Mouse (Mus musculus) retina, postnatal 1 day (tissue): ENCODE measurements around the gene Herpud2.
A peak's percentile ranks its signal among the peaks of the same experiment; 100 is the strongest.
"Not testable (repeated sequence)": the region's sequence is repeated elsewhere in the genome, so short reads cannot be mapped to it uniquely, and the experiment has no call there.

Experiments
- DNase-seq: peaks from one replicate; pipeline ENCODE4 v3.0.0-alpha.2; 2012

The Herpud2 gene

DNA sequence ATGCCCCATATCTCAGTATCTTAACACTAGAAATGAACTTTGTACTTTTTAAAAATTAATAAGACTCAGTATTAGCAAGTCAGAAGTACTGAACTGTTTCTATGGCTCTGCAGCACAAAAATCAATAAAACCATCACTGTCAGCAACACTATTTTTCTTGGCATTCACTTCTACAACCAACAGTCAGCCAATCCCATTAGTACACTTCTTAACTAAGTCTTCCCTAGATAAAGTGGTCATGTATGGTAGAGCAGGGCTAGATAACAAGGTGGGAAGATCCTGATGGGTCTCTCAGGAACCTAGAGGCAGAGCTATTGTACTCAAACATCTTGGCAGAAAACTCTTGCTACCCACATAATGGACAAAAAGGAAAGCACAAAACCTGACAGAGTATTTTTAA lies 7.7 kb downstream of the Herpud2 start:
- no peak for DNase-seq

DNA sequence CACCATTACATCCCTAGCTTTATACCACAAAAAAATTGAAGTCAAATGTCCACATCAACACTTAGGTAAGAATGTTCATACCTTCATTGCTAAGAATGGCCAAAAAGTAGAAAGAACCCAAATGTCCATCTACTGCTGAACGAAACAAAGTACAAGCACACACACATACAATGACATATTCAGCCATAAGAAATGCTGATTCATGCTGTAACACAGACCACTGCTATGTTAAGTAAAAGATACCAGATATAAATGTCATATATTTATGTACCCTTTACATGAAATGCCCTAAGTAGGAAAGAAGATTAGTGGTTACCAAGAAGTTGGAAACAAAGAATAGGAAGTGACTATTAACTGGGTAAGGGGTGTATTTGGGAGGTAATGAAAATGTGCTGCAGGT lies 8.6 kb downstream of the Herpud2 start:
- no peak for DNase-seq

DNA sequence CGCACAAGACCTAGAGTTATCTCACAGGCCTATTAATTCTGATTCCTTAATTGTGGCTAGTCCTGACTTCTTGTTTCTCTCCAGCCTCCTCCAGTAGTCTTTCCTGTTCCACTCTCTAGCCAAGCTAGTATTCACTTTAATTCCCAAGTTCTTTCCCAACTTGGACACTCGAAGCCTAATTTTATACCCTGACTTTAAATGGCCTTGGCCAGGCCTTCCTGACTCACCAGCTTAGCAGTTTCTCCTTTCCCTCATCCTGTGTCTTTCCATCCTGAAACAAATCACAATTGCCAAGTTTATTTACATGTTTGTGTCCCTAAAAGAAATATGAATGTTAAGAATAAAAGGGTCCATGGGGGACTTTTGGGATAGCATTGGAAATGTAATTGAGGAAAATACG lies 9.6 kb downstream of the Herpud2 start:
- DNase-seq: no peak

DNA sequence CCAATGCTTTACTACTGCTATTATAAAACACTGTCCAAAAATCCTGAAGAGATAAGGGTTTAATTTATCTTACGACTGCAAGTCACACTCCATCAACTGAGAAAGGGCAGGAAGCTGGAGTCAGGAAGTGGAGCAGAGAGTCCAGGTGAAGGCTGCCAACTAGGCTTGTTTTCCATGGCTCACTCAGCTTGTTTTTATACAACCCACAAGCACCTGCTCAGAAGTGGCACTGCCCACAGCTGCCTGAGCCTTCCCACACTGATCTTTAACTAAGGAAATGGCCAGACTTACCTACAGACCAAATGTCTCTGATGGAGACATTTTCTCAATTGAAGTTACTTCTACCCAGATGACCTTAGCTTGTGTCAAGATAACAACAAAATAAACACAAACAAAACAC lies 11.3 kb downstream of the Herpud2 start:
- DNase-seq: no peak

DNA sequence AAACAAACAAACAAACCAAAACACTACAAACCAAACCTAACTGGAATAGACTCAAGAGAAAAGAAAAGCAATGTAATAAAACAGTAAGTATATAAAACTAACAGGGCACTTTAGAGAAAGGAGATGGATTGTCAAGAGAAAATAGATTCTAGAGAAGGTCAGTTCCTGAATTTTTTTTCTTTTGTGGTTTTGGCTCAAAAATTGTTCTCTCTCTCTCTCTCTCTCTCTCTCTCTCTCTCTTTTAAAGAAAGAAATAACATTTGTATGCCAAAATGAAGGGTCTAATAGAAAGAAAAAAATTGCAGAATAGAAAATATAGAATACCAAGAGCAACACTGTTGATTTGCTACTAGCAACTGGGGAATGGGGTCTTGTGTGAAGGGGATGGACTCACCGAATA lies 12.7 kb downstream of the Herpud2 start:
- DNase-seq: no peak

DNA sequence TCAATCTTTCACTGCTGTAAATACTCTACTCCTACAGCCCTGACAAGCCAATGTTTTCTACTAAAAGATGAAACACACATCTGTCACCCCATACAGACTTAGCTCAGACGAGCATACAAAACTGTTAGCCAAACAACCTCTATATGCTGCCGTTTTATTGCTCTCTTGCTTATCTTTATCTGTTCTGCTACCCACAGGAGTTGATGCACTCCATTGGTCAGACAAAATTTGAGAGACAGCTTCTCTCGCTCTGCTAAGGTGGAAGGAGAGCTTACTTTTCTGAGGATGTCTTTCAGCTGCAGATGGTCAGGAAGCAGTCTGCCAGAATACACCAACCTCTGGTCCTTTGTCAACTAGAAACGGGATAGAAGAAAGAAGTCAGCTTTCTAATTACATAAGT lies 18.7 kb downstream of the Herpud2 start:
- no peak for DNase-seq

DNA sequence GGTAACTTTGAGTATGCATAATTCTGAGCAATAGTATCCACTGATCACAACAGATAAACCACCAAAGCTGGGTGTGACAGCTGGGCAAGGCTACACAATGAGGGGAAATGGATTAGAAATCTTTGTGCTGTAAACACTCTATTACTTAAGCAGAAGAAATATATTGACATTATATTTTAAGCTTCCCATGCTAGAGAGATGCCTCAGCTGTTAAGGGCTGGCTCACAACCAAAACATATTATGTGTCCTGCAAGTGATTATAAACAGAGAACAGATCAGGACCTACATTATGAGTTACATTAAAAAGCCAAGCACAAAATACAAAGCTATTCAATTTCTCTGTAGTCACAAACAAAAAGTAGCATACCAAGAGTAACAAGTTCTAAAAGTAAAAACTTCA lies 19.4 kb downstream of the Herpud2 start:
- DNase-seq: no peak

DNA sequence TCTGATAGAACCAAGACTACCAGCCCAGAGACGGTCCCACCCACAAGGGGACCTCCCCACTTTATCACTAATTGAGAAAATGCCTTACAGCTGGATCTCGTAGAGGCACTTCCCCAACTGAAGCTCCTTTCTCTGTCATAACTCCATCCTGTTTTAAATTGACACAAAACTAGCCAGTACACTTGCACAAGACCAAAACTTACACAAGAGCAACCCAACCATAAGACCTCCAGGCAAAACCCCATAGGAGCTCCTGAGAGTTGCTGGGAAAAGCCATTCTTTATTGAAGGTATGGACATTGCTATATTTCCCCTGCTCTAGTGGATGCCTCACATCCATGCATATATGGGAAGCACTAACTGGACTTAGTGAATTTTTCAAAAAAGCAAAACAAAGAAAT lies 27.6 kb downstream of the Herpud2 start:
- DNase-seq: no peak

DNA sequence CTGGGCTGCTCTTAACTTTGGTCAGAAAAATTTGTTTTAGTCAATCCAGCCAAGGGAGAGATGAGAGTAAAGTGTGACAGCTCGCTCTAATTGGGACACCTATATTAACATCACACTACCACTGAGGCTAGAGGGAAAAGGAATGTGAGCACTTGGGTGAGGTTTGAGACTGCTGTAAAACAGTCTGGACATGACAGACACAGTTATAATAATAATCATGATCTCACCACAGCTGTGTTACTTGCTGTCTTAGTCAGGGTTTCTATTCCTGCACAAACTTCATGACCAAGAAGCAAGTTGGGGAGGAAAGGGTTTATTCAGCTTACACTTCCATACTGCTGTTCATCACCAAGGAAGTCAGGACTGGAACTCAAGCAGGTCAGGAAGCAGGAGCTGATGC lies 28.0 kb downstream of the Herpud2 start:
- not testable (repeated sequence) for DNase-seq

DNA sequence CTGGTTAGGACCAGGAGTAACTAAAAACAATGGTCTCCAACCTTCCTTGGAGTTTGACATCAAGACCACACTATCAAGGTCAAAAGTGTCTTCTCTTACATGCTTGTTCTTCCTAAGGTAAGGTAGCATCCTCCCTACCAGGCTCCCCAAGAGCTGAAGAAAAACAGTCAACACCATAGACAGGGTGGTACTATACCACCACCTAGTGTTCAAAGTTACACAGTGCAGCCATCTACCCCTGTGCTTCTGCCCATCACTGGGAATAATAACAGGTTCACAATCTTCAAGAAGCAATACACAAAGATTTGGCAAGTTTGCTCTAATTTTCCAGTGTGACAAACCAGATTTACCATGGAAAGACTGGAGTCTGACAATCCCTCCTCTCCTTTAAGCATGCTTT lies 47.0 kb downstream of the Herpud2 start:
- DNase-seq: peak; percentile 55

DNA sequence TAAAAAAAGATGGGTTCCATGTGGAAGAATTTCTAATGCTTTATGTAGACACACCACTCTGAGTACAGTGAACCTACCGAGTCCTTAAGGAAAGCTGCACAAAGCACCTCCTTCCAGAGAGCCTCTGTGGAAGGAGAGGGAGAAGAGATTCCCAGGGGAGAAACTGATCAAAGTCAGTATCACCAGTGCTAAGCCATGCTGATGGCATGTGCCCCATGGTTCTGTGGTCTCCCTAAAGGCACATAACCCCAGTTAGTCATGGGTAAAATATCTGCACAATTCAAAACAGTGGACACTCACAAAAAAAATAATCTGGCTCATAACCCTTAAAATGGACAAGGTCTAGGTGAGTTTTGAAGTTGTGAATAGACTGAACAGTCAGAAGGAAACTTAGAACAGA lies 48.7 kb downstream of the Herpud2 start:
- no peak for DNase-seq

DNA sequence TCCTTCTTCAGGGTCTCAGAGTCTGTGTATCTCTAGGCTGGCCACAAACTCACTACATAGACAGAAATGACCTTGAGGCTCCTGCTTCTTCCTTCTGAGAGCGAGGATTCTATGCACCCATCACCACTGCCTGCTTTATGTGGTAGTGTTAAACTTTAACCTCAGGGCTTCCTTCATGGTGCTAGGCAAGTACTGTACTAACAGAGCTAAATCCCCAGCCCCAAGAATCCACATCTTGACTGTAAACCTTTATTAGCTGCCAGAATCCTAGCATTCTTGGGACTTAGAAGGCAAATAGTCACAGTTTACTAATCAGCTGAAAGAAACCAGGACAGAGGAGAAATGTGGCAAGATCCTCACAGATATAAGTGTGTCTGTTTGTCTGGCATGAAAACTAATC lies 60.8 kb downstream of the Herpud2 start:
- no peak for DNase-seq

DNA sequence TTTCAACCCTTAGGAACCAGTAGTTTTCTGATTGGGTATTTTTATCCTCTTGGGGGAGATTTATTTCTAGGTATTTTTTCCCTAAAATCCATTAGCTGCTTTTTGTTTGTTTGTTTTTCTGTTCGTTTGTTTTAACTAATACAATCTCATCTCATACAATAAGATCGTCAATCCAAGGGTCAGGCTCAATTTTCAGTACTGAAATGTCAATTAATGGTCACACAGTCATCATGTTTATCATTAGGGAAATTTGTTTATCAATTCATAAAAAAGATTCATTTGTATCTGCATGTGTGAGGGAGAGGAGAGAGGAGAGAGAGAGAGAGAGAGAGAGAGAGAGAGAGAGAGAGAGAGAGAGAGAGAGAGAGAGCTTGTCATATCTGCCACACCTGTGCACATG lies 62.5 kb downstream of the Herpud2 start, which contains the start of gene Gm10181:
Gene Gm10181 (plus strand): TSS at position 301 of the 400 bp plus-strand sequence.
- DNase-seq: no peak

DNA sequence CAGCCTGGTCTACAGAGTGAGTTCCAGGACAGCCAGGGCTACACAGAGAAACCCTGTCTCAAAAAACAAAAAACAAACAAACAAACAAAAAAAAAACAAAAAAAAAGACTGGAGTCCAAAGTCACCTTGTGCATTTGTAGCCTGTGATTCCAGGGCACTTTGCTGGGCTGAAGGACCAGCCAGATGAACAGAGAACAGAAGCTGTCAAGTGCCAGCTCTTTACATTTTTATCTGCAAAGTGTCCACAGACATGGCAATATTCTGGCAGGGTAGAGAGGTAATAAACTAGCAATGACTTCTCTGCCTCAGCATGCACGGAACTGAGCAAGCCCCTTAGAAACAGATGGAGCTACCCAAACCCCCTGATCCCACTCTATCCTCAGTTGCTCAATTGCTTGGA lies 75.1 kb downstream of the Herpud2 start:
- no peak for DNase-seq

DNA sequence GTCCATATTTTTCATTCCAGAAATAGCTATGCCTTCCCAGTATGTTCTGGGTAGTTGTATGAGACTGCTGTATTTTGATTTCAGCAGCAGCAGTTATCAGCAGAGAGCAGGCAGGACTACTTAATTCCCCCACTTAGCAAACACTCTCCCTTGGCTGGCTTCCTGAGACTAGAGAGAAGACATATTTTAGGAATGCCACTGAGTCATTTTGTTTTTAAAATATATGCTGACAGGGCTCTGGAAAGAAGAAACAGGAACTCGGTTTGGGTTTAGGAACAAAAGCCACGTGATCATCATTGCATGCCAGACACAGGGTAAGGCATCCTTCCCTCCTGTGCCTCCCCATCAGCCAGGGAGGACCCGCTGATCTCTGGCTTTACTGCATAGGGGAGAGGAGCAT lies 75.6 kb downstream of the Herpud2 start:
- DNase-seq: no peak

DNA sequence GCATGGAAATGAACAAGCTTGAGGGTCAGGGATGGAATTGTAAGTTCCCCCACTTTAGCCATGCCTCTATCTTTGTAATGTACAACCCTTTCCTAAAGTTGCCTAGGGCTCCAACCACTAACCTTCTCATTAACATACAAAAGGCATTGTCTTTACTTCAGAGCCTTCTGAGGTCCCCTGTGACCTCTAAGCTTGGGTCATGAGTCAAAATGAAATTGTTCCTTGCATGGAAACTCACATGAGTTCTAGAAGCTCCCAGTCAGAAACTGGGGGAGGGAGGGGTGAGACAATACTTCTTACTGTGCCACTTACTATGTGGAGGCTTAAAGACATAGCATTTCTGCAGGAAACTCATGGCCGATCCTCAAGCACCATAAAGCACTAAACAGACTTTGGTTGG lies 79.0 kb downstream of the Herpud2 start:
- DNase-seq: no peak

DNA sequence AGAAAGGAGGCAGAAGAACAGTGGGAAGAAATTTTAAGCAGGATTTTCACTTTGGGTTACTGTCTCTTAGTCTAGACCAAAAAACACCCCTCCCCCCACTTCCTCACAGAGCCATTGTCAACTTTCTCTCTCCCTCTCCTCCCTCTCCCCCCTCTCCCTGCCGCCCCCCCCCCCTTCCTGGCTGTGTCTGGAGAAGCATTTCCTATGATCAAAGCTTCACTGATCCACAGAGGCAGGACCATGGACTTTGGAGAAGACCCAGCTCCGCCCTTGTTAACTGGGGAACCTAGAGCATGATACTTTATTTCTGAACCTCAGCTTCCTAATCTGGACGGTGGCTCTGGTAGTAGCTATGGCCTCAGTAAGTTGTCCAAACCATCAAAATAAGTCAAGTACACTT lies 92.9 kb downstream of the Herpud2 start:
- DNase-seq: no peak
